Mouse (Mus musculus): ENCODE measurements around the gene Crygd. TPM values are rescaled to one million over a fixed set of nuclear protein-coding genes. Genes with fewer than 3 reads are reported as not detected.

Gene Crygd
- polyA plus RNA-seq, 1 experiment, result not detected

DNA sequence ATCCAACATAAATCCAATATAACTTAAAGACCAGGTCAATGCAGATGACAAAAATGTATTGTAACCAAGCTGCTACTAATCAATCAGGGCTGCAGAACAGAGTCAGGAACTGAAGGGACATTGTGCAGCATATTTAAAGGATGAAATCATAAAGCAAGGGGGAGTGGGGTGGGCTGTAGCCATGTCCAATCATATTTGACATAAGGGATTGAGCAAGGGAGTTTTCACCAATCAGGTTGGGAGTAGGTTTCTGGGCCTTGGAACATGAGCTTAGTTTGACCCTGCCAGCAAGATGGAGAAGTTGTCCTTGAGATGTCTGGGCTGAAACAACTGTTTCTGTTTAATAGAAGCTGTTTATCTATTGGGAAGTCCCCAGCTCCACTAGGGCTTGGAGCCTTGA is 30.6 kb downstream of the Crygd start, which contains the start of gene Akr1cl:
Gene Akr1cl (minus strand): TSS at position 119 of the 400 bp plus-strand sequence.
- Histone ChIP-seq H3K4me1 (ENCODE audit: control insufficient read depth, insufficient read depth, insufficient read length) (no peaks in the 10 kb centered on the region), H3K4me3 (ENCODE audit: extremely low read depth, insufficient read depth, insufficient read length) (no peak within 1 kb of the TSS), H3K36me3 (ENCODE audit: control insufficient read depth, insufficient read depth, low read length) (no peaks in the 10 kb centered on the region), H3K27ac (ENCODE audit: insufficient read depth, low read length) (no peak within 1 kb of the TSS), H3K27me3 (ENCODE audit: control insufficient read depth, insufficient read depth, low read length) (no peaks in the 10 kb centered on the region)
- TF ChIP-seq POLR2A (IDR thresholded peaks at IDR 0.05; ENCODE audit: low read depth, low read length) (no peak), CTCF (IDR thresholded peaks at IDR 0.05; ENCODE audit: extremely low read depth, insufficient read depth, insufficient read length, insufficient replicate concordance) (no peak)
- DNase-seq (ENCODE audit: low read depth in 1 of 2, low spot score in 2 of 2), result no peak

- 82% methylated on average over 9 of the region's 9 CpGs for whole genome bisulfite sequencing
- Histone ChIP-seq H3K4me3 (ENCODE audit: extremely low read depth, insufficient read depth, insufficient read length) (no peak overlapping the region), H3K36me3 (ENCODE audit: control insufficient read depth, insufficient read depth, low read length) (no peaks in the 10 kb centered on the region), H3K27ac (ENCODE audit: insufficient read depth, low read length) (no peak overlapping the region), H3K27me3 (ENCODE audit: control insufficient read depth, insufficient read depth, low read length) (no peaks in the 10 kb centered on the region), H3K4me1 (ENCODE audit: control insufficient read depth, insufficient read depth, insufficient read length) (no peaks in the 10 kb centered on the region)
- DNase-seq (ENCODE audit: low read depth in 1 of 2, low spot score in 2 of 2), result no peak
- TF ChIP-seq POLR2A (IDR thresholded peaks at IDR 0.05; ENCODE audit: low read depth, low read length), result no peak
- no peak for TF ChIP-seq CTCF (IDR thresholded peaks at IDR 0.05; ENCODE audit: extremely low read depth, insufficient read depth, insufficient read length, insufficient replicate concordance)
These were observed 35.0 kb downstream of the Crygd start for GRCm38 (mm10) chr1:65028206-65028605.

- TF ChIP-seq POLR2A (IDR thresholded peaks at IDR 0.05; ENCODE audit: low read depth, low read length) (no peak), CTCF (IDR thresholded peaks at IDR 0.05; ENCODE audit: extremely low read depth, insufficient read depth, insufficient read length, insufficient replicate concordance) (no peak)
These were observed 50.5 kb downstream of the Crygd start for GRCm38 (mm10) chr1:65012726-65013125.

More at GRCm38 (mm10) chr1:65012726-65013125, 50.5 kb downstream of the Crygd start:
- H3K36me3 ChIP-seq (ENCODE audit: control insufficient read depth, insufficient read depth, low read length), result no peaks in the 10 kb centered on the region
- H3K4me1 ChIP-seq (ENCODE audit: control insufficient read depth, insufficient read depth, insufficient read length), result no peaks in the 10 kb centered on the region
- no peak overlapping the region for H3K27ac ChIP-seq (ENCODE audit: insufficient read depth, low read length)
- no peaks in the 10 kb centered on the region for H3K27me3 ChIP-seq (ENCODE audit: control insufficient read depth, insufficient read depth, low read length)
- no peak overlapping the region for H3K4me3 ChIP-seq (ENCODE audit: extremely low read depth, insufficient read depth, insufficient read length)
- no peak for DNase-seq (ENCODE audit: low read depth in 1 of 2, low spot score in 2 of 2)
- WGBS, result 85% methylated on average over 4 of the region's 4 CpGs

Other genes with a start within 250 kb of the Crygd start
- 10.8 and 11.7 TPM in 2 replicates for gene Plekhm3, start 106.6 kb downstream of the Crygd start, polyA plus RNA-seq (2012; rRNA removed)
- gene Akr1cl, start 30.7 kb downstream of the Crygd start, polyA plus RNA-seq (2012; rRNA removed), result 0.11 and 0.26 TPM in 2 replicates
- gene Cryge, start 12.3 kb downstream of the Crygd start, polyA plus RNA-seq (2012; rRNA removed), result 0.22 TPM in 1 of 2 replicates, not detected in the other
- not detected in 2 replicates for gene Crygc, start 10.2 kb upstream of the Crygd start, polyA plus RNA-seq (2012; rRNA removed)
- gene Crygb, start 18.8 kb upstream of the Crygd start, polyA plus RNA-seq (2012; rRNA removed), result not detected in 2 replicates
- gene Cryga, start 39.9 kb upstream of the Crygd start, polyA plus RNA-seq (2012; rRNA removed), result not detected in 2 replicates
- not detected in 2 replicates for gene Gm28845, start 56.1 kb upstream of the Crygd start, polyA plus RNA-seq (2012; rRNA removed)
- gene D630023F18Rik, start 59.8 kb upstream of the Crygd start, polyA plus RNA-seq (2012; rRNA removed), result not detected in 2 replicates
- gene Idh1, start 123.0 kb upstream of the Crygd start, polyA plus RNA-seq (2012; rRNA removed), result 6.8 and 8.6 TPM in 2 replicates
- gene Pikfyve, start 123.2 kb upstream of the Crygd start, polyA plus RNA-seq (2012; rRNA removed), result 4.7 and 6.2 TPM in 2 replicates
- not detected in 2 replicates for gene Pth2r, start 218.6 kb upstream of the Crygd start, polyA plus RNA-seq (2012; rRNA removed)